Mouse (Mus musculus): ENCODE results near the gene Rbm12.
"Not testable (repeated sequence)": the region's sequence is repeated elsewhere in the genome, so short reads cannot be mapped to it uniquely, and the experiment has no call there.

Gene Rbm12

DNA sequence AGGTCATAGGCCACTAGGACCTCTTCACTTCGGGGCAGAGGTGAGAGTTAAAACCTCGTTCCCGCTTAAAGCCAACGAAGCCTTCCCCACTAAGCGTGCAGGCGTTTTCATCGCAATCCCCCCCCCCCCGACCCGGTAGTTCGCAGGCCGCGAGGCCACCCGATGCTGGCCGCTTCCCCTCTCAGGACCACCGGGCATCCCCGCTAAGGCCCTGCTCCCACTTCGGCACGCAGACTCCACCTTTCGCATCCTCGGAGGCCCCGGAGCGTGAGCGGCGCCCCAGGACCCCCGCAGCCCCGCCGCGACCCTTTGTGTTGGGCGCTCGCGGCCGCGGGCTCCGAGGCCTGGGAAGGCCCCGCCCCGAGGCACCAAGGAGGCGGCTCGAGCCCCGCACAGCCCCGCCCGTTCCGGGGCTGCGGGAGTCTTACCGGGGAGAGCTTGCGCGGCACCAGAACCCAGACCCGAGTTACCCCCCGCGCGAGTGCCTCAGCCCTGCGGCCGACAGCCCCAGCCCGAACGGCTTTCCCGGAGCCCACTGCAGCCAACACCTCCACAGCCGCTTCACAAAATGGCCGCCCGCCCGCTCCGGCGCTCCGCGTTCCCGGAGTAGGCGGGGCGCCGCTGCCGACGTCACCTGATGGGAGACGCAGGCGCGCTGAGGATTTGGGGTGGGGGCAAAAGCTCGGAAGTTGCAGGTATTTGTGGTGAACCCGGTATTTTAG lies at the start of gene Rbm12, which contains the start of gene Cpne1:
Gene Rbm12, minus strand, starts transcription at position 621 of the 722 bp plus-strand sequence.
Gene Cpne1, minus strand, starts transcription at position 608 of the 722 bp plus-strand sequence.
- DNase-seq (ENCODE audit: low read depth, low spot score), result peak; percentile 93

DNA sequence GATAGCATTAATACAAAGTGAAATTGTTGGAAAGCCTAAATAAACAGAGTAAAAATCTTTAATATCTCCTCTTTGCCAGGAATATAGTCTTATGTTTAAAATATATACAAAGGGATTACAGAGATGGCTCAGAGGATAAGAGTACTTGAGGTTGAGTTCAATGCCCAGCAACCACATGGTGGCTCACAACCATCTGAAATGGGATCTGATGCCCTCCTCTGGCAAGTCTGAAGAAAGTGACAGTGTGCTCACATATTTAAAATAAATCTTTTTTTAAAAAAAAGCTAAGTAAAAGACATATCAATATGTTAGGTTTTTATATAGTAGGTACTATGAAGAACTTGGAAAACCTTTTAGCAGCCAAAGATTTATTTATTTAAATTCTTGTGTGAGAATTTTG lies 39.8 kb upstream of the Rbm12 start:
- DNase-seq (ENCODE audit: low read depth, low spot score), result no peak

- no peak for DNase-seq (ENCODE audit: low read depth, low spot score)
Measured at GRCm38 (mm10) chr2:156147316-156147915, 35.6 kb upstream of the Rbm12 start.

DNA sequence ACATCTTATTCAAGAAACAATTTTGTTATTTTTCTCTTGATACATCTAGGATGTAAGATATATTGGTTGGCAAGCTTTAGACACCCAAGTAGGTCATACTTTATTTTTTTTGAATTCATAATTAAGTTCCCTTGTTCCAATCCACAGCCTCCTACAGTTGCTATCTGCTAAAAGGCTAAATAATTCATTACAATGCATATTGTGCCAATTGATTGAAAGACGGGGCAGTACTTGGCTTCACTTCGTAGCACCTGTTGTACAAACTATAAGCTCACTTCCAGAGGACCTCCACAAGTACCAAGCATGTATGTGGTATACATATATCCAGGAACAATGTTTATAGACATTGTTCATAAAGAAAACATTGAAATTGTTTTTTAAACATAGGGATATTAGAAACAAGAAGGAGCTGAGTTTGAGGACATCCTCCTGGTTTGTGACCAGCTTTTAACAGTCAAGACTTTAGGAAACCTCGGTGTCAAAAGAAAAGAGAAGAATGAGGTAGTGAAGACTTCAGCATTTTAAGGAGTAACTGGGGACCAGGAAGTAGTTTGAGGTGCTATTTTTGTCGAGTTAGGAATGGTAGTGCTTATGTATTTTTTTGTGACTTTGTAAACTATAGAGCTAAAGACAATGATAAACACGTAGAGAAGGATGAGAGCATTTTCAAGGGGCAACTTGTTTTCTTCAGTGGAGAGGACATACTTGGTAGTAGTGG lies 34.7 kb upstream of the Rbm12 start:
- no peak for DNase-seq (ENCODE audit: low read depth, low spot score)

- DNase-seq (ENCODE audit: low read depth, low spot score), result no peak
Measured at GRCm38 (mm10) chr2:156145486-156146130, 33.8 kb upstream of the Rbm12 start.

DNA sequence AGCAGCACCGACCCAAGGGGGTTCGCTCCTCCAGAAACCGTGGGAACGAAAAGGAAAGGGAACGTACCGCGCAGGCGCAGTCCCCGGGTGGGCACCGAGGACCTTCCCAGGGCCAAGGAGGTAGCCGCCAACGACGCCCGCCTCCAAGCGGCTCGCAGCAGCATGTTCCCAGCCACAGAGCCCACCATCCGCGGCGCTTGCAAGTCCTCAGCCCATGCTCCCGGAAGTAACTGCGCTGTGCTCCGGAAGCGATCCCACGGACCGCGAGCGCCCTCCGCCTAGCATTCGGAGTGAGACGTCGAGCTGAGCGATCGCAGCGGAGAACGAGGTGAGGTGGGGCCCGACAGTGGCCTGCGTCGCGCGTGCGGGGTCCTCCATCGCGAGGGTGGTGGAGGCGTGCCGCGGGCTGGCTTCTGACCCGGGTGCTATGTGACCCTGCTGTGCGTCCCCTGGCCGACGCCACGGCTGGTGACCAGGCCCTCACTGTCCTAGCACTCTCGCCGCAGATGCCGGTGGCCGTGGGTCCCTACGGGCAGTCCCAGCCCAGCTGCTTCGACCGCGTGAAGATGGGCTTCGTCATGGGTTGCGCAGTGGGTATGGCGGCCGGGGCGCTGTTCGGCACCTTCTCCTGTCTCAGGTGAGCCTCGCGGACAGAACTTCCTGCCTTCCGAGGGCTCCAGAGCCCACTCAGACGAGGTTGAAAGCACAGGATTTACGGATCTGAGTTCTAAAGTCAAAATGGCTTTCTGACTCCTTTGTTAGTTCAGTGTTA lies 32.4 kb upstream of the Rbm12 start, which contains the start of the genes Romo1 and Nfs1:
Gene Romo1, plus strand, starts transcription at position 87 of the 772 bp plus-strand sequence.
Gene Nfs1, minus strand, starts transcription at position 234 of the 772 bp plus-strand sequence.
- DNase-seq (ENCODE audit: low read depth, low spot score), result peak; percentile 96

- no peak for DNase-seq (ENCODE audit: low read depth, low spot score)
Measured at GRCm38 (mm10) chr2:156143367-156143766, 31.6 kb upstream of the Rbm12 start.

- DNase-seq (ENCODE audit: low read depth, low spot score), result no peak
Measured at GRCm38 (mm10) chr2:156142820-156143219, 31.0 kb upstream of the Rbm12 start.

GRCm38 (mm10) chr2:156135695-156136094 lies 23.9 kb upstream of the Rbm12 start:
- peak; percentile 31 for DNase-seq (ENCODE audit: low read depth, low spot score)

DNA sequence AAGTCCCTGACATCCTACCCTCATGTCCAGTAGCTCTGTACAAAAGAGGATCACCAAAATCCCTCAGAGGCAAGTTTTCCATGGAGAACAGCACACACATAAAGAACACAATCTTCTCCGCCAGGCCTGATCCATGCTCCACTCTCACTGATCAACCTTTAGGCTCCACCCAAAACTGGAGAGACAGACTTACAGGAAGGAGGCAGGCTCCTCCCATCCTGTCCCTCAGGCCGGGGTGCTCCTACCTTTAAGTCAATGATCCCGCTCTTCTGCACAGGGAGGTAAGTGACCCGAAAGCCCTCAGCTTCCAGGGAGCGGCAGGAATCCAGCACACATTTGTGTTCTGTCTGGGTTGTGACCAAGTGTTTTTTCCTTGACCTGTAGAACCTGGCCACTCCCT lies 22.4 kb upstream of the Rbm12 start:
- peak; percentile 71 for DNase-seq (ENCODE audit: low read depth, low spot score)

DNA sequence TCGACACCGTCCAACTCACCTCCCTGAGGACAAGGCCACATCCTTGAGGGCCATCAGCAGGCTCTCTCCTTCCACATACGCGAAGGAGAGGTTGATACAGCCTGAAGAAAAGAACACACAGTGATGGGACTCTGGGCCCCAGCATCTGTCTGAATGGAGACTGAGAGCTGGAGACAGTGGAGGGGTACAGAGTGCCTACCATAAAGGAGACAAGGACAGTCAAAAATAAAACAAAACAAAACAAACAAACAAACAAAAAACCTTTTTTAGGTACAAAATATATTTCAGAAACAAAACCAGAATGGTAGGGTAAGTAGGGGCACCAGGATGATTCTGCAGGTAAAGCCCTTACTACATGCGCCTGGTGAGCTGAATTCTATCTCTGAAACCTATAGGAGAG lies 15.2 kb upstream of the Rbm12 start, which contains the start of gene Gm28036:
Gene Gm28036, minus strand, starts transcription at position 101 of the 400 bp plus-strand sequence.
- no peak for DNase-seq (ENCODE audit: low read depth, low spot score)

DNA sequence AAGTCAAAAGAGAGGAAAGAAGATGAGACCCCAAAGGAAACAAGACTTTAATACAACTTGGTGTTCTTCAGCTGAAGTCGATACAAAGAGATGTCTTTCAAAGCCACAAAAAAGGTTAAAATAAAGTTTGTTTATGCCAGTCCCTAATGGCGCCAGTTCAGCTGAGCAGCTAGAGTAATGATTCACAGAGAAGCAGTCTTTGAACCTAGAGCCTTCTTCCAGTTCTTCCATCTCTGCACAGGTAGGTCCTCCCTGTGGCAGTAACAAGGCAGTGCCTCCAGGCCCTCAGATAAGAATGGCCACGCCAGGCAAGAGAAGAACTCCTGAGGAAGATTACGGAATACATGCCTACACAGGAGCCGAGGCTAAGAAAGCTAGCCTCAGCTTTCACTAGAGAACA lies 12.0 kb upstream of the Rbm12 start:
- DNase-seq (ENCODE audit: low read depth, low spot score), result no peak

DNA sequence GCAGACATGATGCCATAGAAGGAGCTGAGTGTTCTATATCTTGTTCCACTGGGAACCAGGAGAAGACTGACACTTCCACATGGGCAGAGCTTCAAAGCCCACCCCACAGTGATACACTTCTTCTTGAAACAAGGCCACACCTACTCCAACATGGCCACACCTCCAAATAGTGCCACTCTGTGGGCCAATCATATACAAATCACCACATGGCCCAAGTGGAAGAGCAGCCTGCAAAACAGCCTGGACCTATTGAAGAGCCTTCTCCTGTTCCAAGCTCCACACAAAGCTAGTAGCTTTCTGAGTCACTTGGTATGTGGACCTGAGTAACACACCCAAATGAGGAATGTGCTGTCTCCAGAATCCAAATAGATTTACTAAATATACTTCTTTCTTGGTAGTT lies 7.8 kb upstream of the Rbm12 start:
- DNase-seq (ENCODE audit: low read depth, low spot score), result peak; percentile 41

DNA sequence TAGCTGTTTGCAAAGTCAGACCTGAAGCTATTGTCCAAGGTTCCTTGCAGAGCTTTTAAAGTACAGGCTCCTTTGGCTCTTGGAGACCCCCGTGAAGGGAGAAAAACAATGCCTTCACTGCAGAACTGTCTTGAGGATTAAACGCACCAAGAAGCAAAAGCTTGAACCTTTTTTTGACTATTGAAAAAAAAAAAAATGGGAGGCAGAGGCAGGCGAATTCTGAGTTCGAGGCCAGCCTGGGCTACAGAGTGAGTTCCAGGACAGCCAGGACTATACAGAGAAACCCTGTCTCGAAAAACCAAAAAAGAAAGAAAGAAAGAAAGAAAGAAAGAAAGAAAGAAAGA lies 274 bp upstream of the Rbm12 start:
- DNase-seq (ENCODE audit: low read depth, low spot score), result not testable (repeated sequence)

DNA sequence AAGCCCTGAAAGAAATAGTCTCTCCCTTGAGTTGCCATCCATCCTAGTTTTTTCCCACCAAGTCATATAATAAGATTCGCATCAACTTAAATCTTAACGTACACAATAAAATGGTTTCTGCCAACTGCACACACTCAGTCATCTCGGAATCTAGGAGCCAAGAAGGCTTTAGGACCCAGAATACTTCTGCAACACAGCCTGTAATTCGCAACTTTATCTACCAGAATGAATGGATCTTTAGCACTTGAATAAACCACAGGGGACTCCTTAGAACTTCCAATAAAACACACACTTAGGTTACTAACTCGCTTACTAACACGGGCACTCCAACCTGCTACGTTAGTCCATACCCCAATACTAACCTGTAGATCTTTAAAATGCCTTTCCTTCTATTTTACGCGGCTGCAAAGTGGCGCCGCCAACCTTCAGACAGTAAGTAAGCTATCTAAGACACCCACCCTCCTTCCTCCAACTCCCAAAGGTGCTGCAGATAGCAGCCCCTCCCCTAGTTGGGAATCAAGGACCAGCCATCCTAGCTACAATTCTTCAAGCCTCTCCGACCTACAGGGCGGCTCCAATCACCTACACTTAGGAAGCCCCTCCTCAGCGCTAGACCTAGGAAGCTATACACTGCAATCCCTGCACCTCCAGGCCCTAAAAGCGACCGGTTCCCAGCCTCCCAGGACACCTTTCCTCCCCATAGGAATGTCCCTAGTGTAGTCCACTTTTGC lies 986 bp downstream of the Rbm12 start:
- peak; percentile 81 for DNase-seq (ENCODE audit: low read depth, low spot score)

DNA sequence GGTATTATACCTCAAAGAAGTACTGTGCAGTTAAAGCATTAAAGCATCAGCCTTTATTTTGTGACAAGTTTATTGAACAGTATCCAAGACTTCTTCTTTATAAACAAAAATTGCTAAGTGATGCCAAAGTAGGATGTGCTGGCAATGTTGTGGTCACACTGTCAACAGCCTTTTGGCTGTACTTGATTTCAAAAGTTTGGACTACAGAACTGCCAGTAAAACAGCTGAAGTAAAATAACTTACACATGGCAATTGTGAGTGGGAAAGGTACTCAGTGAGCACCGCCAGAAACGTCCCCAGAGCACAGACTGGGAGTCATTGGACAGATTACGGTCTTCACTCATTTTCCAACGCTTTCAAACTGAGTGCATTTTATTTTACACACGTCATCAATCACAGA lies 19.9 kb downstream of the Rbm12 start:
- no peak for DNase-seq (ENCODE audit: low read depth, low spot score)

- DNase-seq (ENCODE audit: low read depth, low spot score), result no peak
Measured at GRCm38 (mm10) chr2:156089799-156090198, 22.0 kb downstream of the Rbm12 start.

GRCm38 (mm10) chr2:156087391-156088110 lies 24.2 kb downstream of the Rbm12 start:
- DNase-seq (ENCODE audit: low read depth, low spot score), result no peak

DNA sequence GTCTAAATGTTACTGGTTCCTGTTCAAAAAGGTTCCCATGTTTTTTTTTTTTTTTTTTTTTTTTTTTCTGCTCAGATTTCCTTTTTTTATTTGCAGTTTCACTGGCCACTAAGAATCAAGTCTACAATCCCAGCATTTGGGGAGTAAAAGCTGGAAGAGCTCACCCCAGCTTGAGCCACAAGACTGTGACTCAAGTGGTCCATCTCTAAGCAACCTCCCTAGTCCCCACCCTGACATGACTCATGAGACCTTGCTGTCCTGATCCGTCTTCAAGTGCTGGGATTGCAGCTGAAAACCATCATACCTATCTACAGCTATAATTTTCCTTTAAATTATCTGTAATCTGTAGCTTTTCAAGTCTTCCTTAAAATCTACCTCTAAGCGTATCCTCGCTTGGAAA lies 27.2 kb downstream of the Rbm12 start:
- no peak for DNase-seq (ENCODE audit: low read depth, low spot score)

GRCm38 (mm10) chr2:156080391-156080790 lies 31.4 kb downstream of the Rbm12 start:
- DNase-seq (ENCODE audit: low read depth, low spot score), result no peak
